Mouse (Mus musculus) T-cell, adult 2 months (primary cell): Measurements from ENCODE around the gene Trp53rkb.
"Not testable (repeated sequence)": the region's sequence is repeated elsewhere in the genome, so short reads cannot be mapped to it uniquely, and the experiment has no call there.

Source experiments
- DNase-seq: peaks from one replicate; pipeline ENCODE4 v3.0.0; 2022; ENCODE audit warnings: low spot score

The Trp53rkb gene

GRCm38 (mm10) chr2:166792355-166792754, at the start of gene Trp53rkb:
TSS of gene Trp53rkb (plus strand) at chr2:166792531.
- DNase-seq = no peak

GRCm38 (mm10) chr2:166743504-166743903, 48.8 kb upstream of the Trp53rkb start:
- DNase-seq = no peak

- DNase-seq = no peak
Measured at GRCm38 (mm10) chr2:166744433-166744832, 47.9 kb upstream of the Trp53rkb start.

- peak; percentile 11 for DNase-seq
Measured at GRCm38 (mm10) chr2:166745849-166746248, 46.5 kb upstream of the Trp53rkb start.

GRCm38 (mm10) chr2:166746261-166746913, 45.9 kb upstream of the Trp53rkb start:
- DNase-seq = not testable (repeated sequence)

GRCm38 (mm10) chr2:166750620-166751191, 41.6 kb upstream of the Trp53rkb start:
- DNase-seq = no peak

GRCm38 (mm10) chr2:166754194-166754593, 38.1 kb upstream of the Trp53rkb start:
- no peak for DNase-seq

- DNase-seq = no peak
Measured at GRCm38 (mm10) chr2:166754760-166755159, 37.6 kb upstream of the Trp53rkb start.

- no peak for DNase-seq
Measured at GRCm38 (mm10) chr2:166757969-166758368, 34.4 kb upstream of the Trp53rkb start.

GRCm38 (mm10) chr2:166764051-166764450, 28.3 kb upstream of the Trp53rkb start:
- no peak for DNase-seq

- DNase-seq = no peak
Measured at GRCm38 (mm10) chr2:166767591-166767990, 24.7 kb upstream of the Trp53rkb start.

GRCm38 (mm10) chr2:166771396-166771795, 20.9 kb upstream of the Trp53rkb start:
- no peak for DNase-seq

GRCm38 (mm10) chr2:166773587-166773986, 18.7 kb upstream of the Trp53rkb start:
- DNase-seq = no peak

GRCm38 (mm10) chr2:166774275-166774674, 18.1 kb upstream of the Trp53rkb start:
- no peak for DNase-seq

GRCm38 (mm10) chr2:166775357-166775893, 16.9 kb upstream of the Trp53rkb start:
- peak; percentile 39 for DNase-seq

- DNase-seq = peak; percentile 68
Measured at GRCm38 (mm10) chr2:166776272-166776671, 16.1 kb upstream of the Trp53rkb start.

- DNase-seq = no peak
Measured at GRCm38 (mm10) chr2:166779956-166780355, 12.4 kb upstream of the Trp53rkb start.

- peak; percentile 76 for DNase-seq
Measured at GRCm38 (mm10) chr2:166780980-166781578, 11.3 kb upstream of the Trp53rkb start.

- no peak for DNase-seq
Measured at GRCm38 (mm10) chr2:166784376-166784775, 8.0 kb upstream of the Trp53rkb start.

GRCm38 (mm10) chr2:166786353-166787004, 5.9 kb upstream of the Trp53rkb start:
- peak; percentile 86 for DNase-seq

GRCm38 (mm10) chr2:166791738-166792137, 593 bp upstream of the Trp53rkb start:
- peak; percentile 23 for DNase-seq

GRCm38 (mm10) chr2:166793542-166794214, 1.3 kb downstream of the Trp53rkb start:
- DNase-seq = peak; percentile 80
